Mouse (Mus musculus) limb, embryonic 13.5 days (tissue): ENCODE measurements around the gene Slc44a3. TPM values are rescaled to one million over a fixed set of nuclear protein-coding genes. Genes with fewer than 3 reads are reported as not detected.
A peak's percentile ranks its signal among the peaks of the same experiment; 100 is the strongest.

Experiments used
- ATAC-seq: fragments of 200-750 bp; cut with Nextera tagmentation; 2 replicates; pipeline ENCODE4 v1.8.0; 2017; ENCODE audit warnings: low read depth, moderate number of reproducible peaks, moderate TSS enrichment; ENCODE audit not compliant: low FRiP score
- H3K27ac ChIP-seq: fragments of 300-500 bp; sonication (generic); 2 replicates; pipeline ENCODE4 v1.5.1; 2015; ENCODE audit warnings: inconsistent platforms, mild to moderate bottlenecking, moderate library complexity
- H3K27me3 ChIP-seq: fragments of 300-500 bp; sonication (generic); 2 replicates; pipeline ENCODE4 v1.6.1; 2015; ENCODE audit warnings: mild to moderate bottlenecking, inconsistent platforms
- H3K36me3 ChIP-seq: fragments of 300-500 bp; sonication (generic); 2 replicates; pipeline ENCODE4 v1.6.1; 2015; ENCODE audit warnings: inconsistent platforms, mild to moderate bottlenecking, moderate library complexity
- H3K4me1 ChIP-seq: fragments of 300-500 bp; sonication (generic); 2 replicates; pipeline ENCODE4 v1.6.1; 2015; ENCODE audit warnings: inconsistent platforms
- H3K4me2 ChIP-seq: fragments of 300-500 bp; sonication (generic); replicated peaks from 2 replicates; pipeline ENCODE4 v1.6.1; 2015; ENCODE audit warnings: inconsistent platforms, mild to moderate bottlenecking, moderate library complexity
- H3K4me3 ChIP-seq: fragments of 300-500 bp; sonication (generic); 2 replicates; pipeline ENCODE4 v1.5.1; 2015; ENCODE audit warnings: moderate library complexity, mild to moderate bottlenecking, inconsistent platforms
- H3K9ac ChIP-seq: fragments of 300-500 bp; sonication (generic); 2 replicates; pipeline ENCODE4 v1.6.1; 2015; ENCODE audit warnings: mild to moderate bottlenecking, inconsistent platforms
- H3K9me3 ChIP-seq: fragments of 300-500 bp; sonication (generic); 2 replicates; pipeline ENCODE4 v1.6.1; 2016; ENCODE audit warnings: inconsistent platforms
- WGBS: fragments of 180-500 bp; shearing (Covaris S2); methylation state at CpG from one replicate; pipeline ENCODE4 v1.1.7; 2015; 5-methylcytosine and 5-hydroxymethylcytosine counted together
- polyA plus RNA-seq: library from polyadenylated mRNA; unstranded; fragments of >200 nt; fragmentation: Nextera tagmentation; extraction: Ambion mirVana; gene quantifications from 2 replicates; pipeline ENCODE4 v1.2.1, GENCODE M21; 2015

Slc44a3 gene
- polyA plus RNA-seq, 1 experiment from 2014 or later, result 2.0 TPM

DNA sequence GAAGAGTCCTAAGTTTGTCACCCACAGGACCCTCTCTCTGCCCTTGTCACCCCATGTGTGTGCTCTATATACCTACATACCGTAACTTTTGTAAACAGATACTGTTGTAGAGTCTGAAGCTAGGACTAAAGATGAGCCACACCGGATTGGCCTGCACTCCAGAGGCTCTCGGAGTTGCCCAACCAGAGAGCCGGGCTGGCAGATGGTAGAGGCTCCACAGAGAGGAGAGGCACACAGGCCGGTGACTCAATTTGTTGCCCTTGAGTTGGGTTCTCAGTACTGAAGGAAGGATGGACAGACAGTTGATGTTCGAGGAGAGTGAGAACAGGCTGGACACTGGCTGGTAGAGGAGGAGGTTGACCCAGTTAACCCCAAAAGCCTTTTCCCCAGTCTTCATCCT, 87.8 kb downstream of the Slc44a3 start:
- H3K27ac ChIP-seq, result no peak overlapping the region
- no peaks in the 10 kb centered on the region for H3K27me3 ChIP-seq
- peaks cover 52% of the 10 kb centered on the region for H3K4me1 ChIP-seq
- ATAC-seq, result no peak
- H3K9me3 ChIP-seq, result peaks cover 9% of the 10 kb centered on the region; the same call in 1 of the 2 replicates
- whole genome bisulfite sequencing, result 96% methylated on average over 6 of the region's 6 CpGs
- no peak overlapping the region for H3K4me2 ChIP-seq
- peaks cover 56% of the 10 kb centered on the region for H3K36me3 ChIP-seq
- H3K9ac ChIP-seq, result no peak overlapping the region
- H3K4me3 ChIP-seq, result no peak overlapping the region

DNA sequence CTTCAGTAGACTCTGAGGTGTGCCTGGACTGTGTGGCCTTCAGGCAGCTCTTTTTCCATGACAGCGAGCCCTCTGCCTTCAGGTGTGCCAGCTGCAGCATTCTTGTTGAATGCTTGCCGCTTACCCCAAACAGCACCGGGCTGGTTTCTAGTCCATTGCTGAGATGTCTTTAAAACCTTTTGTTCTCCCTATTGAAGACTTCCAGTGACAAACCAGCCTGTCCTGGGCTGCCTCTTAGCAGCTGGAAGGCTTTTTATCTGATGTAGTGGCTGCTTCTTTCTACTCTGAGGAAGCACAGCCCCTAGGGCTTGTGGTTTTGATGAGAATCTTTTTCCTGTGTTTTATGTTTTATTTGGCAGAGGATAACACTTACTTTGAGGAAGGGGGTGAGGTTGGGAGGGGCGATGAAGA, 88.3 kb downstream of the Slc44a3 start:
- Histone ChIP-seq H3K36me3 (peaks cover 56% of the 10 kb centered on the region), H3K9ac (no peak overlapping the region), H3K4me2 (no peak overlapping the region), H3K27ac (no peak overlapping the region), H3K27me3 (no peaks in the 10 kb centered on the region), H3K9me3 (peaks cover 9% of the 10 kb centered on the region; the same call in 1 of the 2 replicates), H3K4me3 (no peak overlapping the region), H3K4me1 (peaks cover 54% of the 10 kb centered on the region)
- no peak for ATAC-seq
- 86% methylated on average over 4 of the region's 4 CpGs for WGBS

DNA sequence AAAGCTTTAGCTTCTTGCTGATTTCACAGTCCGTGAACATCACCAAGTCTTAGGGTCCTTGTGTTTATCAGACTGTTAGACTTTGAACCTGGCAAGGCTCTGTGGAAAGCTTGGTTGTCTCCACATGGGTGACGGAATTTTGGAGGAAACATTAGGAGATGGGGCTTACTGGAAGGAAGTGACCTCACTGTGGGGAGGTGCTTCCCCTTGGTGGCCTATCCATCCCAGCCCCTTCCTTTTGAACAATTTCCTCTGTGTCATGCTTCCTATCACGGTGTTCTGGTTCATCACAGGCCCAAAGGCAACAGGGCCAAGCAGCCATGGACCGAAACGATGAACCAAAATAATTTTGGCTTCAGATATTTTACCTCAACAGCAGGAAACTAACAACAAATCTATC, 89.9 kb downstream of the Slc44a3 start:
- ATAC-seq, result no peak
- H3K4me2 ChIP-seq, result no peak overlapping the region
- peaks cover 9% of the 10 kb centered on the region; the same call in 1 of the 2 replicates for H3K9me3 ChIP-seq
- H3K36me3 ChIP-seq, result peaks cover 57% of the 10 kb centered on the region
- no peaks in the 10 kb centered on the region for H3K27me3 ChIP-seq
- no peak overlapping the region for H3K4me3 ChIP-seq
- peaks cover 57% of the 10 kb centered on the region for H3K4me1 ChIP-seq
- H3K9ac ChIP-seq, result no peak overlapping the region
- H3K27ac ChIP-seq, result no peak overlapping the region
- WGBS, result 93% methylated on average over 5 of the region's 5 CpGs

DNA sequence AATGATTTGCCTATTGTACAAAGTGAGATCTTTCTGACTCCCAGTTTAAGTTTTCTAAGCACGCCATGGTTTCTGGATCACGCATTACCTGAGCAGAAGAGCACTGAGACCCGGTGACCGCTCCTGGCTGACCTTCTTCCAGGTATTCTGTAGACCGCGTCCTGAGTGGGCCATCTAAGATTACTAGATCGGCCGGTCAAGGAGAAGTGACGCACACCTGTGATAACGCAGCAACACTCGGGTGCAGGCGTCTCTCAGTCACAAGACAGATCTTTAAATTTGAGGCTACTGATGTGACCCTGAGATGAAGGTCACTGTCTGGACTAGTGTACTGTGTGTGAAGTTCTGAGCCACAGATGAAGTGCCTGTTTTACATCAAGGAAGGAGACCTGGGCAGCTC, 90.7 kb downstream of the Slc44a3 start:
- H3K9me3 ChIP-seq, result peaks cover 9% of the 10 kb centered on the region; the same call in 1 of the 2 replicates
- no peak overlapping the region for H3K9ac ChIP-seq
- WGBS, result 93% methylated on average over 12 of the region's 12 CpGs
- peaks cover 57% of the 10 kb centered on the region for H3K36me3 ChIP-seq
- H3K27ac ChIP-seq, result no peak overlapping the region
- no peak overlapping the region for H3K4me3 ChIP-seq
- no peak for ATAC-seq
- peaks cover 64% of the 10 kb centered on the region for H3K4me1 ChIP-seq
- no peak overlapping the region for H3K4me2 ChIP-seq
- no peaks in the 10 kb centered on the region for H3K27me3 ChIP-seq

DNA sequence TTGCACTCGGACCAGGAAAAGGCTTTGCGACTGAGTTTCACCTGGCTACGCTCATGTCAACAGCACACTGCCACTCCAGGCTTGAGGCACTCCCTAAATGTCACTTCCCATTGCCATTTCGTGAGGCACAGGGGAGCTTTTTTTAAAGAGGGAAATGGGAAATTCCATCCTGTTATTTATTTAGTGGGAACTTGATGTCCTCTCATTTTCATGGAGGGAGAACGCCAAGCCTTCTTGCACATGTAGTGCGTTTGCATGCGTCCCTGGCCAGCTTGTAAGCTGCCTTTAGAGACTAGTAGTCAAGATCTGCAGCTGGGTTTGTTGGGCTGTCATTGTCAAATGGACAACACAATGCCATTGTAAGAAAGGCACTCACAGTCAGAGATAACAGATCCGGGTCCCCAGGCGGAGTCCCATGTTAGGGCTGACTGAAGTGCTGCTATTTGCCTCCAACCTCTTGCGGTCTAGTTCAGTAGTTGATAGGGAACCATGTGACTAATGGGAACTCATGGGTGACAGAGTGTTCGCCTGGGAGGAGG, 92.5 kb downstream of the Slc44a3 start:
- H3K27me3 ChIP-seq, result no peaks in the 10 kb centered on the region
- H3K9me3 ChIP-seq, result peaks cover 5% of the 10 kb centered on the region; the same call in 1 of the 2 replicates
- no peak overlapping the region for H3K4me2 ChIP-seq
- H3K4me1 ChIP-seq, result peaks cover 80% of the 10 kb centered on the region
- no peak overlapping the region for H3K27ac ChIP-seq
- ATAC-seq, result no peak
- H3K4me3 ChIP-seq, result no peak overlapping the region
- 75% methylated on average over 11 of the region's 11 CpGs for WGBS
- H3K9ac ChIP-seq, result no peak overlapping the region
- H3K36me3 ChIP-seq, result peaks cover 54% of the 10 kb centered on the region

DNA sequence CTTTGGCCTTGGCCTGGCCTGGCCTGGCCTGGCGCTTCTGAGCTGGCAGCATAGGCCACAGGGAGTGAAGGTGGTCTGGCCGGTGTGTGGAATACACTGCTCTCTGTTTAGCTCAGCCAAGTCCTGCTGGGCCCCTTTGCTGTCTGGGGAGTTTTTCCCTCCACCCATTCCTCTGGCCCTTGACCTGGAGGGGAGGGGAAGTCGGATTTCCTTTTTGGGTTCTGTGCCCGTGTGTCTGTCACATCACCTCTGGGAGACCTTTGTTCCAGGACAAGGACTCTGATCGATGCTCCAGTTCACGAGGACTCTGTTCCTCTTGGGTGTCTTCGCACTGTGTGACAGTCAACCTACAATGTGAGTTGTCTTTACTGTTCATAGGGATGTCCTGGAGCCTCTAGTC, 94.2 kb downstream of the Slc44a3 start:
- Histone ChIP-seq H3K4me1 (peaks cover 87% of the 10 kb centered on the region), H3K27me3 (no peaks in the 10 kb centered on the region), H3K4me3 (no peak overlapping the region), H3K9me3 (no peaks in the 10 kb centered on the region), H3K36me3 (peaks cover 38% of the 10 kb centered on the region), H3K4me2 (no peak overlapping the region), H3K27ac (no peak overlapping the region), H3K9ac (no peak overlapping the region)
- 74% methylated on average over 7 of the region's 7 CpGs for WGBS
- ATAC-seq, result no peak

DNA sequence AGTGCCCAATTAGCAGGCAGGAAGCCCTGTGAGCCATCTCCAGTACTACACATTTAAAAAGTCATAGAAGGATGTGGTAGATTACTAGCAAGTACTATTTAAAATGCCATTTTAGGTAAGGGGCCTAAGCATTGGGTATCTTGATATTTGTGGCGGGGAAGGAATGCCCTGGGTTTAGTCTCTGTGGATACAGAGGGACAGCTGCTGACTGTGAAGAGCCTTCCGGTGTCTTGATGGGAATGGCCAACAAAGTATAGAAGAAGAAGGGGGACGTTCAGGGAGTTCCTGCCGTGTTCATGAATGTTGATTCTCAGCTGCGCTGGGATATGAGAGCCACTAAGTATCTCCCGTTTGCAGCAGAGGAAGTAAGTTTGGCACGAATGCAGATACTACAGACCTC, 95.1 kb downstream of the Slc44a3 start:
- Histone ChIP-seq H3K4me2 (no peak overlapping the region), H3K27me3 (no peaks in the 10 kb centered on the region), H3K9me3 (no peaks in the 10 kb centered on the region), H3K27ac (no peak overlapping the region), H3K4me3 (no peak overlapping the region), H3K9ac (no peak overlapping the region), H3K36me3 (peaks cover 28% of the 10 kb centered on the region), H3K4me1 (peaks cover 92% of the 10 kb centered on the region)
- ATAC-seq, result no peak
- WGBS, result 85% methylated on average over 7 of the region's 7 CpGs

DNA sequence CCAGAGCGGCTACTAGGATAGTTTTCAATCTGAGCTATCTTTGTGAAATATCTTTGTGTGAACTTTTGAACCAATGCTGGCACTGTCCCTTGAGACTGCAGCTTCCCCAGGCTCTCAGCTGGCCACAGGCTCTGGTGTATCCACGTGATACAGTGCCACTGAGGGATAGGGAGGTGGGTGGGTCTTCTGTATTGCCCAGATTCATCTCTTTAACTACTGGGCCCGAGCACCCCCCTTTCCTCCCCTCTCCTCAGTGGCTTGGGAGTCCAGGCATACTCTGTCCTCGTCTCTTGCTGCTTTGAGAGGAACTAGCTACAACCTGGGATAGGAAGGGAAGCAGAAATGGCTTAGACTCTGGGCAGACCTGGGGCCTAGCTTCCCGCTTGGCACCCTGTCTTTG, 96.9 kb downstream of the Slc44a3 start:
- ATAC-seq, result no peak
- Histone ChIP-seq H3K4me2 (0 out of 2 replicates have a peak overlapping the region, but pooled peaks have one; percentile 62), H3K36me3 (peaks cover 18% of the 10 kb centered on the region; the same call in 1 of the 2 replicates), H3K9ac (no peak overlapping the region), H3K27me3 (no peaks in the 10 kb centered on the region), H3K4me3 (no peak overlapping the region), H3K9me3 (no peaks in the 10 kb centered on the region), H3K4me1 (peaks cover 90% of the 10 kb centered on the region), H3K27ac (no peak overlapping the region)
- WGBS, result 68% methylated on average over 5 of the region's 5 CpGs

DNA sequence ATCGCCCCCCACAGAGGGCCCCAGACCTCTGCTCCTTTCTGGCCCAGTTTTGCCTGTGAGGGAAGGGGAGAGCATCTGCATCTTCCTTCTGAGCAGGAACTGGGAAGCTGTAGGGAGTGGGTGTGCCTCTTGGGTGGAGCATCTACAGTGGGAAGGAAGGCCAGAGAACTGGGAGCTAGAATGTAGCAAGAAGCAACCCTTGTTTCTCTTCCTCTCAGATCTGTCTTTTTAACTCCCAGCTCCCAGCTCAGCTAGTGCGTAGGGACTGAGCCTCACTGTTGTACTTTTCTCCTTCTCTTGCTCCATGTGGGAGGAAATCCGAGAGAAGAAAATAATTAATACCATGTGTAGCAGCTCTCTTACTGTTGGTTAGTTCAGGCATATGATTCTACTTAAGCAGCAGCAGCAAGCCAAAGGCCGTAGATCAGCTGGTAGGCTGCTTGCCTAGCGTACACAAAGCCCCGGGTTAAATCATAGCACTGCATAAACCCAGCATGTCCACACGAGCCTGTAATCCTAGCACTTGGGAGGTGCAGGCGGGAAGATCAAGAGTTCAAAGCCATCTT, 98.2 kb downstream of the Slc44a3 start:
- H3K9me3 ChIP-seq, result no peaks in the 10 kb centered on the region
- H3K27me3 ChIP-seq, result no peaks in the 10 kb centered on the region
- peak overlapping the region; percentile 97 for H3K27ac ChIP-seq
- H3K9ac ChIP-seq, result peak overlapping the region; percentile 65
- peak overlapping the region; percentile 22 for H3K4me3 ChIP-seq
- peaks cover 18% of the 10 kb centered on the region; the same call in 1 of the 2 replicates for H3K36me3 ChIP-seq
- H3K4me2 ChIP-seq, result peak overlapping the region; percentile 62
- H3K4me1 ChIP-seq, result peaks cover 90% of the 10 kb centered on the region
- WGBS, result 13% methylated on average over 8 of the region's 8 CpGs
- peak; percentile 94 for ATAC-seq

DNA sequence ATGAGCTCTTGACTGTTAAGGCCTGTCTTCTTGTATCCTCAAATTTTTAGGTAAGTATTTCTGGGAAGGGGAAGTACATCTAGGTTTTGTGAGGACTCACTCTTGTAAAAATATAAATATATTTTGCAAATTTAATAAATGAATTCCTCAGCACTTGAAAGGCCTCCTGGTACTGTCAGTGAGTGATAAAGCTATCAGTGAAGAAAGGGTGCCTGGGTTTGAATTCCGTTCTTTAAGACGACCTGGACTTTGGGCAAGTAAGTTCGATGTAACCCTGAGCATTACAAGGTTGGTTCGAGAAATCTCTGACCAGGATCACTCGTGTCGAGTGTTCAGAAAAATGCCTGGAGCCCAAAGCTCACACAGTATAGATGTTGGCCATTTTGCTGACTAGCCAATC, 98.8 kb downstream of the Slc44a3 start:
- H3K27me3 ChIP-seq, result no peaks in the 10 kb centered on the region
- H3K4me1 ChIP-seq, result peaks cover 90% of the 10 kb centered on the region
- peak overlapping the region; percentile 62 for H3K4me2 ChIP-seq
- H3K9me3 ChIP-seq, result no peaks in the 10 kb centered on the region
- peaks cover 14% of the 10 kb centered on the region; the same call in 1 of the 2 replicates for H3K36me3 ChIP-seq
- H3K27ac ChIP-seq, result peak overlapping the region; percentile 97
- WGBS, result 53% methylated on average over 6 of the region's 6 CpGs
- peak overlapping the region; percentile 65; the same call in 1 of the 2 replicates for H3K9ac ChIP-seq
- ATAC-seq, result no peak
- H3K4me3 ChIP-seq, result peak overlapping the region; percentile 22; the same call in 1 of the 2 replicates

DNA sequence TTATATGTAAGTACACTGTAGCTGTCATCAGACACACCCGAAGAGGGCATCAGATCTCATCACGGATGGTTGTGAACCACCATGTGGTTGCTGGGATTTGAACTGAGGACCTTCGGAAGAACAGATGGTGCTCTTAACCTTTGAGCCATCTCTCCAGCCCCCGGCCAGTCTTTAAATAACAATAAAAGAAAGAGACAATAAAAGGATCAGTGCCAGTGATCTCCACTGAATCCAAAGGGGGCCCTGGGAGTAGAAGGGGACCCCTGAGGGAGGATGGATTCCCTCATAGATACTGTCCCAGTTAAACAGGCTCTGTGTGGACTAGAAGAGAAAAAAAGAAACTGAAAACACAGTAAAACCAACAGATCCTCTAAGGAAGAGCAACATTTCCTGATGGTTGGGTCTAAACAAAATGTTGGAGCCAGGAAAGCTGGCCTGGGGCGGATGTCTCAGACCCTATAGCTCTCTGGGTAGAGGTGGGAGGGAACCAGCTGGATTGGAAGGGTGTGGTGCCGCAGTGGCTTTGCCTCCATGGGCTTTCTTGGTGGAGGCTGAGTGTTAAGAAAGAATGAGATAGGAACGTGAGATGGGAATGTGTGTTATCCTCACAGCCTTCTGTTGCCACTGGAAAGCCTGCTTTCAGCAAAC, 101.8 kb downstream of the Slc44a3 start:
- no peaks in the 10 kb centered on the region for H3K36me3 ChIP-seq
- H3K9me3 ChIP-seq, result no peaks in the 10 kb centered on the region
- H3K4me1 ChIP-seq, result peaks cover 71% of the 10 kb centered on the region
- H3K27me3 ChIP-seq, result no peaks in the 10 kb centered on the region
- H3K9ac ChIP-seq, result no peak overlapping the region
- WGBS, result 58% methylated on average over 7 of the region's 7 CpGs
- no peak for ATAC-seq
- H3K4me2 ChIP-seq, result peak overlapping the region; percentile 88
- peak overlapping the region; percentile 5 for H3K4me3 ChIP-seq
- H3K27ac ChIP-seq, result no peak overlapping the region; the same call in 1 of the 2 replicates

DNA sequence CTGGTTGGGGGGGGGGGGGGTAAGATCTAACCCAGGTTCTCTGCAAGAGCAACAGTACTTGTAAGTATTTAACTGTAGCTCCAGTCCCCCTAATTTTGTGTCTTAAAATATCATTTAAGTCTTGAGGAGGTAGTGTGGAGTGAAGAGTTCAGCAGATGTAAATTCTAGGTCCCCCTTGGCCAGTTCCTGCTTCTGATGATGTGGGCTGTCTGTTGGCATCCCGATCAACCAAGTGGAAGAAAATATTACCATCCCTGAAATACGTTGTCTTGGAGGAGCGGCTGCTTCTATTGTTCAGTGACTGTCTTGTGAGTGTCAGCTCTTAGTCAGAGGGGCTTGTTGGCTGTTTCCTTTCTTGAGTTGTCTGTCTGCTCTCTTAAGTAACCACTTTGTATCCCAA, 102.7 kb downstream of the Slc44a3 start:
- Histone ChIP-seq H3K4me3 (peak overlapping the region; percentile 88), H3K36me3 (no peaks in the 10 kb centered on the region), H3K27ac (no peak overlapping the region), H3K4me2 (peak overlapping the region; percentile 88), H3K4me1 (peaks cover 67% of the 10 kb centered on the region), H3K9me3 (no peaks in the 10 kb centered on the region), H3K27me3 (no peaks in the 10 kb centered on the region), H3K9ac (no peak overlapping the region)
- 71% methylated on average over 3 of the region's 3 CpGs for WGBS
- no peak for ATAC-seq
